In genomic region chr2:119172862-119173576, GRCm38 (mm10) we compare ENCODE assay signal across 1 mouse cellular context.
TF ChIP-seq lines count a peak whose summit lies in the region.

No protein-coding gene starts in this region.

TF ChIP-seq in CH12.LX, 34 proteins besides CTCF, POLR2A, EP300 and RAD21:
- TF ChIP-seq KAT2A (IDR thresholded peaks at IDR 0.05; ENCODE audit: insufficient replicate concordance, low read length), result no peak
